Mouse (Mus musculus): ENCODE measurements around the gene Ostf1. TPM values are rescaled to one million over a fixed set of nuclear protein-coding genes. Genes with fewer than 3 reads are reported as not detected.
"Not testable (repeated sequence)": the region's sequence is repeated elsewhere in the genome, so short reads cannot be mapped to it uniquely, and the experiment has no call there.

The Ostf1 gene
- polyA plus RNA-seq, 1 experiment from 2014 or later, result 36.2 TPM

- no peaks in the 10 kb centered on the region for H3K9me3 ChIP-seq
- peaks cover 6% of the 10 kb centered on the region; the same call in 1 of the 2 replicates for H3K4me1 ChIP-seq (replicated peaks)
- H3K9ac ChIP-seq (replicated peaks), result no peak overlapping the region
- H3K27ac ChIP-seq, result no peak overlapping the region
- 76% methylated on average over 8 of the region's 8 CpGs for WGBS
- H3K4me2 ChIP-seq, result no peak overlapping the region
- ATAC-seq (ENCODE audit: insufficient number of reproducible peaks, insufficient read depth, low FRiP score, low TSS enrichment, low read depth), result no peak
- no peaks in the 10 kb centered on the region for H3K36me3 ChIP-seq
- no peak overlapping the region for H3K4me3 ChIP-seq (replicated peaks)
- no peaks in the 10 kb centered on the region for H3K27me3 ChIP-seq
These were observed 32.6 kb downstream of the Ostf1 start for GRCm38 (mm10) chr19:18599051-18599450.

GRCm38 (mm10) chr19:18598265-18598926 lies 33.2 kb downstream of the Ostf1 start:
- H3K4me1 ChIP-seq (replicated peaks), result peaks cover 6% of the 10 kb centered on the region; the same call in 1 of the 2 replicates
- no peak overlapping the region for H3K4me3 ChIP-seq (replicated peaks)
- ATAC-seq (ENCODE audit: insufficient number of reproducible peaks, insufficient read depth, low FRiP score, low TSS enrichment, low read depth), result no peak
- 88% methylated on average over 3 of the region's 3 CpGs for WGBS
- no peak overlapping the region for H3K9ac ChIP-seq (replicated peaks)
- no peak overlapping the region for H3K27ac ChIP-seq
- H3K9me3 ChIP-seq, result no peaks in the 10 kb centered on the region
- H3K27me3 ChIP-seq, result no peaks in the 10 kb centered on the region
- no peaks in the 10 kb centered on the region for H3K36me3 ChIP-seq
- no peak overlapping the region for H3K4me2 ChIP-seq

GRCm38 (mm10) chr19:18597772-18598171 lies 33.9 kb downstream of the Ostf1 start:
- H3K27ac ChIP-seq, result no peak overlapping the region
- no peaks in the 10 kb centered on the region for H3K27me3 ChIP-seq
- no peak overlapping the region for H3K4me3 ChIP-seq (replicated peaks)
- no peaks in the 10 kb centered on the region for H3K36me3 ChIP-seq
- H3K4me1 ChIP-seq (replicated peaks), result peaks cover 6% of the 10 kb centered on the region; the same call in 1 of the 2 replicates
- H3K9me3 ChIP-seq, result no peaks in the 10 kb centered on the region
- no peak overlapping the region for H3K9ac ChIP-seq (replicated peaks)
- H3K4me2 ChIP-seq, result no peak overlapping the region
- no peak for ATAC-seq (ENCODE audit: insufficient number of reproducible peaks, insufficient read depth, low FRiP score, low TSS enrichment, low read depth)
- WGBS, result 88% methylated on average over 6 of the region's 6 CpGs

- no peak overlapping the region for H3K4me2 ChIP-seq
- no peaks in the 10 kb centered on the region for H3K9me3 ChIP-seq
- no peaks in the 10 kb centered on the region for H3K27me3 ChIP-seq
- H3K4me3 ChIP-seq (replicated peaks), result no peak overlapping the region
- 83% methylated on average over 5 of the region's 5 CpGs for WGBS
- no peaks in the 10 kb centered on the region for H3K36me3 ChIP-seq
- H3K4me1 ChIP-seq (replicated peaks), result peaks cover 6% of the 10 kb centered on the region; the same call in 1 of the 2 replicates
- H3K27ac ChIP-seq, result no peak overlapping the region
- no peak overlapping the region for H3K9ac ChIP-seq (replicated peaks)
- no peak for ATAC-seq (ENCODE audit: insufficient number of reproducible peaks, insufficient read depth, low FRiP score, low TSS enrichment, low read depth)
These were observed 34.7 kb downstream of the Ostf1 start for GRCm38 (mm10) chr19:18596876-18597275.

GRCm38 (mm10) chr19:18593722-18594121 lies 37.9 kb downstream of the Ostf1 start:
- Histone ChIP-seq H3K9me3 (no peaks in the 10 kb centered on the region), H3K4me1 (replicated peaks) (peaks cover 13% of the 10 kb centered on the region; the same call in 1 of the 2 replicates), H3K36me3 (no peaks in the 10 kb centered on the region), H3K4me3 (replicated peaks) (no peak overlapping the region), H3K4me2 (no peak overlapping the region), H3K27me3 (no peaks in the 10 kb centered on the region), H3K9ac (replicated peaks) (no peak overlapping the region), H3K27ac (no peak overlapping the region)
- ATAC-seq (ENCODE audit: insufficient number of reproducible peaks, insufficient read depth, low FRiP score, low TSS enrichment, low read depth), result no peak
- WGBS, result 82% methylated on average over 10 of the region's 10 CpGs

- H3K4me2 ChIP-seq, result no peak overlapping the region
- peaks cover 13% of the 10 kb centered on the region; the same call in 1 of the 2 replicates for H3K4me1 ChIP-seq (replicated peaks)
- no peaks in the 10 kb centered on the region for H3K36me3 ChIP-seq
- H3K27me3 ChIP-seq, result no peaks in the 10 kb centered on the region
- H3K9me3 ChIP-seq, result no peaks in the 10 kb centered on the region
- H3K9ac ChIP-seq (replicated peaks), result no peak overlapping the region
- no peak overlapping the region for H3K4me3 ChIP-seq (replicated peaks)
- ATAC-seq (ENCODE audit: insufficient number of reproducible peaks, insufficient read depth, low FRiP score, low TSS enrichment, low read depth), result no peak
- H3K27ac ChIP-seq, result no peak overlapping the region
- WGBS, result 80% methylated on average over 6 of the region's 6 CpGs
These were observed 38.7 kb downstream of the Ostf1 start for GRCm38 (mm10) chr19:18592919-18593318.

- peak; percentile 57; the same call in 1 of the 2 replicates for ATAC-seq (ENCODE audit: insufficient number of reproducible peaks, insufficient read depth, low FRiP score, low TSS enrichment, low read depth)
- H3K27ac ChIP-seq, result no peak overlapping the region
- H3K36me3 ChIP-seq, result no peaks in the 10 kb centered on the region
- no peaks in the 10 kb centered on the region for H3K27me3 ChIP-seq
- peaks cover 24% of the 10 kb centered on the region for H3K4me1 ChIP-seq (replicated peaks)
- no peak overlapping the region for H3K4me2 ChIP-seq
- H3K9me3 ChIP-seq, result no peaks in the 10 kb centered on the region
- no peak overlapping the region for H3K4me3 ChIP-seq (replicated peaks)
- no peak overlapping the region for H3K9ac ChIP-seq (replicated peaks)
- WGBS, result 55% methylated on average over 5 of the region's 5 CpGs
These were observed 40.7 kb downstream of the Ostf1 start for GRCm38 (mm10) chr19:18590942-18591354.

- H3K9ac ChIP-seq (replicated peaks), result no peak overlapping the region
- H3K36me3 ChIP-seq, result no peaks in the 10 kb centered on the region
- no peaks in the 10 kb centered on the region for H3K27me3 ChIP-seq
- H3K4me3 ChIP-seq (replicated peaks), result no peak overlapping the region
- H3K4me1 ChIP-seq (replicated peaks), result peaks cover 29% of the 10 kb centered on the region
- H3K4me2 ChIP-seq, result no peak overlapping the region
- WGBS, result 64% methylated on average over 5 of the region's 5 CpGs
- H3K9me3 ChIP-seq, result no peaks in the 10 kb centered on the region
- no peak for ATAC-seq (ENCODE audit: insufficient number of reproducible peaks, insufficient read depth, low FRiP score, low TSS enrichment, low read depth)
- no peak overlapping the region for H3K27ac ChIP-seq
These were observed 41.4 kb downstream of the Ostf1 start for GRCm38 (mm10) chr19:18590234-18590633.

GRCm38 (mm10) chr19:18589276-18589675 lies 42.3 kb downstream of the Ostf1 start:
- no peaks in the 10 kb centered on the region for H3K36me3 ChIP-seq
- no peak overlapping the region for H3K4me3 ChIP-seq (replicated peaks)
- no peak overlapping the region for H3K27ac ChIP-seq
- H3K9ac ChIP-seq (replicated peaks), result no peak overlapping the region
- H3K9me3 ChIP-seq, result no peaks in the 10 kb centered on the region
- no peaks in the 10 kb centered on the region for H3K27me3 ChIP-seq
- no peak overlapping the region for H3K4me2 ChIP-seq
- WGBS, result 93% methylated on average over 8 of the region's 8 CpGs
- no peak for ATAC-seq (ENCODE audit: insufficient number of reproducible peaks, insufficient read depth, low FRiP score, low TSS enrichment, low read depth)
- peaks cover 29% of the 10 kb centered on the region for H3K4me1 ChIP-seq (replicated peaks)

- not testable (repeated sequence) for ATAC-seq (ENCODE audit: insufficient number of reproducible peaks, insufficient read depth, low FRiP score, low TSS enrichment, low read depth); H3K27me3 ChIP-seq
- WGBS, result 93% methylated on average over 10 of the region's 10 CpGs
These were observed 42.8 kb downstream of the Ostf1 start for GRCm38 (mm10) chr19:18588801-18589200.

GRCm38 (mm10) chr19:18588243-18588642 lies 43.4 kb downstream of the Ostf1 start:
- no peak overlapping the region for H3K9ac ChIP-seq (replicated peaks)
- H3K4me3 ChIP-seq (replicated peaks), result no peak overlapping the region
- WGBS, result 93% methylated on average over 1 of the region's 1 CpGs
- H3K27ac ChIP-seq, result no peak overlapping the region
- H3K36me3 ChIP-seq, result no peaks in the 10 kb centered on the region
- no peak for ATAC-seq (ENCODE audit: insufficient number of reproducible peaks, insufficient read depth, low FRiP score, low TSS enrichment, low read depth)
- H3K4me2 ChIP-seq, result no peak overlapping the region
- peaks cover 29% of the 10 kb centered on the region for H3K4me1 ChIP-seq (replicated peaks)
- H3K27me3 ChIP-seq, result no peaks in the 10 kb centered on the region
- H3K9me3 ChIP-seq, result no peaks in the 10 kb centered on the region

More at GRCm38 (mm10) chr19:18588801-18589200, 42.8 kb downstream of the Ostf1 start:
- not testable (repeated sequence) for H3K36me3 ChIP-seq; H3K4me3 ChIP-seq (replicated peaks); H3K27ac ChIP-seq; H3K9me3 ChIP-seq; H3K4me2 ChIP-seq; H3K9ac ChIP-seq (replicated peaks)
- H3K4me1 ChIP-seq (replicated peaks), result peaks cover 29% of the 10 kb centered on the region

GRCm38 (mm10) chr19:18587118-18587517 lies 44.5 kb downstream of the Ostf1 start:
- no peak overlapping the region for H3K9ac ChIP-seq (replicated peaks)
- no peaks in the 10 kb centered on the region for H3K9me3 ChIP-seq
- 80% methylated on average over 9 of the region's 9 CpGs for WGBS
- no peak overlapping the region for H3K4me3 ChIP-seq (replicated peaks)
- peaks cover 29% of the 10 kb centered on the region for H3K4me1 ChIP-seq (replicated peaks)
- no peaks in the 10 kb centered on the region for H3K27me3 ChIP-seq
- no peaks in the 10 kb centered on the region for H3K36me3 ChIP-seq
- no peak overlapping the region for H3K4me2 ChIP-seq
- no peak for ATAC-seq (ENCODE audit: insufficient number of reproducible peaks, insufficient read depth, low FRiP score, low TSS enrichment, low read depth)
- 0 out of 2 replicates have a peak overlapping the region, but pooled peaks have one; percentile 31 for H3K27ac ChIP-seq
